Mouse (Mus musculus) c-Kit-positive CD71-positive TER-119-negative erythroid progenitor cells, embryonic 14.5 days (primary cell): ENCODE results near the gene Tsnaxip1.
A peak's percentile ranks its signal among the peaks of the same experiment; 100 is the strongest.
"Not testable (repeated sequence)": the region's sequence is repeated elsewhere in the genome, so short reads cannot be mapped to it uniquely, and the experiment has no call there.

Source experiments
- DNase-seq: peaks from one replicate; pipeline ENCODE4 v3.0.0-alpha.2; 2013; ENCODE audit warnings: low read depth

The Tsnaxip1 gene

DNA sequence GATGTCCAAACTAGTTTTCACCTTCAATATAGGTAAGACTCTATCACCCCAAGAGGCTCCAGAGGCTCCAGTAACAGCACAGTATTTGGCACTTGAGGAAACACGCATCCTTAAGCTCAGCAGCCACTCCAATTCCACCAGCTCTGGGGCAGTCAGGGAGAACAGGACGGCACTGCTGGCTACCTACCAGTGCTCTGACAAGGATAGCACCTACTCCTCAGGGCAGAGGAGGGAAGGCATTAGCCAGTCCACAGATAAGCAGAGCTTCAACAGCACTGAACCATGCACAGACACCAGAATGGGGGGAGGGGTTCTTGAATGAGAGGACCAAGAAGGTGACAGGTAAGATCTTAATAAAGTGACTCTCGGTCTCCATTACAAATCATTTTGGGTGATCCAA, 7.9 kb upstream of the Tsnaxip1 start:
- DNase-seq, result no peak

DNA sequence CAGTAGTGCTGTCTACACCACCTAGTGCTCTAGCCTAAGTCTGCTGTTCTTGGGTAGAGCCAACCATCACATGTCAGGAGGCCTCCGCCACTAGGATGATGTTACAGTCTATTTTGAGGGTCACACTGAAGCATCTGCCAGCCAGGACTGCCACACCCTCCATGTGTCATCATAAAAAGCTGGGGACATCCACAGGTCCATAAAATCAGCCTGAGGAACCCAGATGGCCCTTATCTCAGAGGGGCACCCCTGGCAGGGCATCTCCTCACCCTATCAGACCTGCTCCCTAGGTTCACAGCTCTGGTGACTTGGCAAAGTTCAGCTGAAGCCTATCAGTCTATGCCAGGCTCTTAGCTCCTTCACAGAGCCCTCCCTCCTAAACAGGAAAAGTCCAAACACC, 6.6 kb upstream of the Tsnaxip1 start:
- peak; percentile 94 for DNase-seq

DNA sequence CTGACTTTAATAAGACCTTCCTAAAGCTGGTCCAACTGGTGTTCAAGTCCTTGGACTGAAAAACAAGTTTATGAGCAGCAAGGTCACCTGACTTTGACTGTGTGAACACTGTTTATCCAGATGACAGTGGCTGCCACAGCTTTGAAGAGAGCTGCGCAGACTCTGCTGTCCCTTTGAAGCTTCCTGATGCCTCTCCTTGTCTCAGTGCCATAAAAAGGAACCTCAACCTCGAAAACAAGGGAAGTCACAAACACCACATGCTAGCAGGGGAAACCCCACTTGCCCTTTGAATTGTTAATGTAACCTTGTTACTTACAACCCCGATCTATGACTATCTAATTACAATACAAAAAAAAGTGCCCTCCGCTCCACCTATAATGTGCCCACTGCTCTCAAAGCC, 2.0 kb upstream of the Tsnaxip1 start:
- DNase-seq, result no peak

DNA sequence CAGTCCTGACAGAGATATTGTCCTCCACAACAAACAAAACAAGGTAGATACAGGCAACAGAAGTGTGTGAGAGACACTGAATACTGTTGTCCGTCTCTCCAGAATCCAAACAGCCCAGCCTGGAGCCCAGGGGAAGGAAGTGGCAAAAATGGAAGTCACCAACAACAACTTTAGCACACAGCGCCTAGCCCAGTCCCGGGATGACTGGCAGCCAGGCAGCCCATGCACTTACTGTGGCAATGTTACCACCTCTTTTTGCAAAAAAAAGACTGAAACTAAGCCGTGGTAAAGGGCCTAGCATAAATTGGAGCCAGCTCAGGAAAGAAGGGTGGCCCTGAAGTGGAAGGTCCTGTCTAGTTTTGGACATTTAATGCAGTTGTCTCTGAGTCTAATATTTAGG, 1.2 kb upstream of the Tsnaxip1 start:
- DNase-seq, result no peak

DNA sequence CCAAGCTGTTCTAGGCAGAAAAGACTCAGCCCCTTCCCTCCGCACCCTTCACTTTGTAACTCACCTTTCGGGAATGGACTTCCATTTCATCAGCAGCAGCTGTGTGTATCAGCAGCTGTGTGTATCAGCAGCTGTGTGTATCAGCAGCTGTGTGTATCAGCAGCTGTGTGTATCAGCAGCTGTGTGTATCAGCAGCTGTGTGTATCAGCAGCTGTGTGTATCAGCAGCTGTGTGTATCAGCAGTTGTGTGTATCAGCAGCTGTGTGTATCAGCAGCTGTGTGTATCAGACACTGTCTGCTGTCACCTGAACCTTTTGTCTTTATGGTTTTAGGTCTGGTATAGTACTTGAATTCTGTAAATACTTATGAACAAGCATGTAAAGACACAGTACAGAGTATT, 6.2 kb downstream of the Tsnaxip1 start:
- not testable (repeated sequence) for DNase-seq

DNA sequence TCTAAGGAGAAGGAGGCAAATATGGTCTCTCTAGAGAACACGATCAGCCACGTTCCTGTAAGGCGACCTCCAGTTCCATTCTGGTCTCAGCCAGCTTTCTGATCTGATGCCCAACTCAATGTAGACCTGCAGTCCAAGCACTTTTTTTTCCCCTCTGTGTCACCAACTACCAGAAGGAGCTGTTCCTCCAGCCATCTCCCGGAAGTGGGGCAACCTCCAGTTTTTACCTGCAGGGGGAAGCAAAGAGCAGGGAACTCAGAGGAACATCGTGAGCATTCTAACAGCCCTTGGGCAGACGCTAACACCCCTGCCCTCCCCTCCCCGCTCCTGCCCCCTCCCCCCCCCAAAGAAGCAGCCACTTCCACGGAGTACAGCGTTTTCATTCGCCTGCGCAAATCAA, 7.8 kb downstream of the Tsnaxip1 start:
- no peak for DNase-seq

DNA sequence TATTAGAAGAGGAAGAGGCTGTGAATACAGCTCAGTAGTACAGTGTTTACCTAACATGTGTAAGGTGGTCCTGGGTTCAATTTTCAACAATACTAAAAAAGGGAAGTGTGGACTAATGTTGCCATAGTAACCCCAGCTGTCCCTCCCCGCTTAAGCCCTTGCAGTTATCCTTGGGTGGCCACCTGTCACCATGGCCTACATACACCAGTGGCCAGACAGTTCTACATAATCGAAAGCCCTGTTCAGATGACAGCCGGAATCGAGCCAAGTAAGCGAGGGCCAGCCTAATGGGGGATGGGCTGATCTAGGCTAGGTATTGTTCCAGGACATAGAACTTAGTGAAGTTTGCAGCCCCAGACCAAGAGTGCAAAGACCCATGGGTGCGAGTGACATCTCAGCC, 9.5 kb downstream of the Tsnaxip1 start:
- no peak for DNase-seq

DNA sequence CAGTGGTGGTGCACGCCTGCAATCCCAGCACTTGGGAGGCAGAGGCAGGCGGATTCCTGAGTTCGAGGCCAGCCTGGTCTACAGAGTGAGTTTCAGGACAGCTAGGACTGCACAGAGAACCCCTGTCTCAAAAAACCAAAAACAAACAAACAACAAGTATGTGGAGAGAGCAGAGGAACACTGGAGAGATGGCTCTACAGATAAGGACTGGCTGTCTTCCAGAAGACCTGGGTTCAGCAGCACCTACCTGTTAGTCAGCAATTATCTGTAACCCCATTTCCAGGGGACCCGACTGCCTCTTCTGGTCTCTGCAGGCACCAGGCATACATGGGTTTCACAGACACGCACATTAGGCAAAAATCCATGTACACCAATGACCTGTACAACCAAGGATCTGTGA, 11.7 kb downstream of the Tsnaxip1 start:
- no peak for DNase-seq

DNA sequence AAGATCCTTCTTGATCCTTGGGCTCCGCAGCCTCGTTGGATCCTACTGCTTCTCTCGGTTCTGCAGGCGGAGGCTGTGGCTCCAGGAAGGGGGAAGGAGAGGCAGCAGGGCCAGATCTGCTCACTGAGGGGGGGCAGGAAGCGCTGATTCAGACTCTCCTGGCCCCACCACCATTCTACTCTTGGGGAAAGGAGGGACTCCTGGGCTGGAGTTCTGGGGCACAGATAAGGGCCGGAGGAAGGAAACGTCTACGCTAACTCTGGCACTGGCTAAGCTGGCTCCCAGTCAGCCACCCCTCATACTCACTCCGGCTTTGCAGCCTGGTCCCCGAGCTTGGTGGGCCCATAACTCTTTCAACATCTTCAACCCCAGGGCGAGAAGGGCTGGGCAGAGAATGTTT, 19.1 kb downstream of the Tsnaxip1 start:
- no peak for DNase-seq

DNA sequence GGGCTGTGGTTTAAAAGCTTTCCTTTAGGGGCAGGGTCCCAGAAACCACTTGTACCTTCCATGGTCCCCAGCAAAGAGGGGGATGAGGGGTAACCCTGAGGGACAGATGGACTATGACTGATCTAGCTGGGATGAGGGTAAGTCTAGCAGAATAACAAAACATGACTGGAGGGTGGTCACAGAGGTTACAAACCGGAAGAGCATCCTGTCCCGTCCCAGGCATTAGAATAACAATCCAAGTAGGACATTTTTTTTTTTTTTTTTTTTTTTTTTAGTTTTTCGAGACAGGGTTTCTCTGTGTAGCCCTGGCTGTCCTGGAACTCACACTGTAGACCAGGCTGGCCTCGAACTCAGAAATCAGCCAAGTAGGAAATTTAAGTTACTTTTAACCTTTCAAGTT, 22.5 kb downstream of the Tsnaxip1 start:
- DNase-seq, result no peak

DNA sequence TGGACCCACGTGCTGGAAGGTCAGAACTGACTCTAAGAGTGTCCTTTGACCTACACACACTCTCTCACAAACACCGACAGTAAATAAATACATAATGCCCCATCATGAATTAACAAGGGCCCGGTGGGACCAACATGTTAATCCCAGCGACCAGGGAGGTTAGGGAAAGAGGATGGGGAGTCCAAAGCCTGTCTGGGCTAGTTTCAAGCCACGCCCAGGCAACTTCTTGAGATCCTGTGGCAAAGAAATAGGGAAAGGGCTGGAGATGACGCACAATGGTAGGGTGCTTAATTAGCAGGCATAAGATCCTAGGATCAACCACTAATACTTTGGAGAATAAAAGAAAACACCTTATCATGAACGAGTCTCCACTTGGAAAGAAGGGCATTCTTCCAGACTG, 23.1 kb downstream of the Tsnaxip1 start:
- DNase-seq, result no peak

DNA sequence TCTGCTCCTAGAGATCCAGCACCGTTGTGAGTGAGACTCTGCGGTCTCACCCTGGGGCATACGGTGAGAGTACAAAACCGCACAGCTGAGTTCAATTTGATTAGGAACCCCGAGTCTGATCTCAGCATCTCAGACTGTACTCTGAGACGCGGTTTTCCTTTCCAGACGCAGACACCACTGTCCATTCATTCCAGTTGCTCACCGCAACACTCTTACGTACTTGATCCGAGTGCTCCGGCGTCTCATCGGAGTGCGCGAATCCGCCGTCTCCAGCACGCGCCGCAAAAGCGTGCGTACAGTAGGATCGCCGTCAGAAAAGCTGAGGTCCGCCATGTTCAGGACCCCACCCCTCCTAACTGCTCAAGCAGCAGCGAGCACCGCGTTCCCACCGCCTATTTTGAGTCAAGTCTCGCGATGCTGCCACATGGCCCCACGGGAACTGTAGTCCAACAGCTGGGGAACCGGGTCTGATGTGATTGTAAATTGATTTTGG, 24.2 kb downstream of the Tsnaxip1 start:
- DNase-seq, result peak; percentile 89

DNA sequence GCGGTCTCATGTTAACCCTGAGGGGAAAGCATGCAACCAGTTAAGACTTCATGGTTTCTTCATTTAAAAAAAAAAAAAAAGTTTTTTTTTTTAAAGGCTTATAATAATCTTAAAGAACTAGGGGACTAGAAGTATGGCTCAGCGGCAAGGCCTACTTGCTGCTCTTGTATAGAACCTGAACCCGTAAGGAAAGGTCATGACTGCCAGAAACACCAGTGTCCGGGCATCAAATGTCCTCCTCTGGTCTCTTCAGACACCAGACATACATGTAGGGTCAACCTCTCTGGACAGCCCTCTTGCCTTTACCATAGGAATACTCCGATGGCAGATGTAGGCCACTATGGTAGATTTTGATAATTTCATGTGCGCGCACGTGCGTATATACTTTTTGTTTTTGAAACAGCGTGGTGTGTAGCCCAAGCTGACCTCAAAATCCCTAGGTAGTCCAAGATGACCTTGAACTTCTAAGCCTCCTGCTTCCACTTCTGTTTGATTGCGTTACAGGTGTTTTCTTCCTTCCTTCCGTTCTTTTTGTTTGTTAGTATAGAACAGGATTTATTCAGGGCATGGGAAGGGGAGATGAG, 24.7 kb downstream of the Tsnaxip1 start:
- no peak for DNase-seq

DNA sequence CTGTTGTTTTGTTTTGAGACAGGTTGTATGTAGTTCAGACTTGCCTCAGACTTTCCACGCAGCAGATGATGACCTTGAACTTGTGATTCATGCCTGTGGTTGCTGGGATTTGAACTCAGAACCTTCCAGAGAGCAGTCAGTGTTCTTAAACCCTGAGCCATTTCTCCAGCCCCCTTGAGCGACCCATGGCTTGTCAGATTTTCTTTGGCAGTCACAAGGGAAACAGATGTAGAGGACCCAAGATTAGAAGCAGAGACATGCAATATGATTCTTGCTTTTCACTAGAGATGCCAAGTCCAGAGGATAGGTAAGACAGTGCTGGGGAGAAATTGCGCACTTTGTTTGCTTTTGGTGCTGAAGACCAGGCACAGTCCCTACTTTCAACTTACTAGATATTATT, 25.6 kb downstream of the Tsnaxip1 start, which contains the start of gene Cenpt:
Gene Cenpt, minus strand, starts transcription at position 101 of the 400 bp plus-strand sequence.
- DNase-seq, result no peak

DNA sequence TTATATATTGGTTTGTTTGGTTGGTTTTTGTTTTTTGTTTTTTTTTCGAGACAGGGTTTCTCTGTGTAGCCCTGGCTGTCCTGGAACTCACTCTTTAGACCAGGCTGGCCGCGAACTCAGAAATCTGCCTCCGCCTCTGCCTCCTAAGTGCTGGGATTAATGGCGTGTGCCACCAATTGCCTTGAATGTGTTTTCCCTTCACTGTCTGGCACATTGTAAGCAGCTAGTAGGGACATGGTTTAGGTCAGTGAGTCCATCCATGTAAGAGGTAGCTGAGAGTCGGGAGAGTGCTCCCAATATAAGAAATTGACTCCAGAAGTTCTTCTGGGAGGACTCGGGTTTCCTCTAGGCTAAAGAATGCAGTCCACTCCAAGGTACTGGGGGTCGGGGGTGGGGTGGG, 26.8 kb downstream of the Tsnaxip1 start:
- no peak for DNase-seq

DNA sequence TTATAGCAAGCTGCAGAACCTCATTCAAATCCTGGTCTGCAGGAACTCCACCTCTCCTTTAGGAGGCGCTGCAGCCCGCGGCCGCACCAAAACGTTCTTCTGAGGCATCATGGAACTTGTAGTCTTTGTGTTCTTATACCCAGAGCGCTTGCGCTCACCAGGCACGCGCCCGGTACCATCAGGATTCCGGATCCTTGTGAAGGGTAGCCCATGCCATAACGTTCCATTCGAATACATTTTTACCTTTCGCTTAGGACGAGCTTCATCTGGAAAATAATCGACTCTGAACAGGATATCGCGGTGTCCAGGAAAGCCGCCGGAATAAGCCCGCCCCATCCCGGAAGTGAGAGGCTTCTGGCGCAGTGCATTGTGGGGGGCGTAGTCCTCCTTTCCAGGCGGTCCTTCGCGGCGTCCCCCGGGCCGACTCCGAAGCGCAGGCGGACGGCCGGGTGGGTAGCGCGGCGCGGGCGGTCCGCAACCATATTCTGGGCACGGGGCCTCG, 27.2 kb downstream of the Tsnaxip1 start, which contains the start of gene Thap11:
Gene Thap11, plus strand, starts transcription at position 418 of the 502 bp plus-strand sequence.
- DNase-seq, result peak; percentile 92

DNA sequence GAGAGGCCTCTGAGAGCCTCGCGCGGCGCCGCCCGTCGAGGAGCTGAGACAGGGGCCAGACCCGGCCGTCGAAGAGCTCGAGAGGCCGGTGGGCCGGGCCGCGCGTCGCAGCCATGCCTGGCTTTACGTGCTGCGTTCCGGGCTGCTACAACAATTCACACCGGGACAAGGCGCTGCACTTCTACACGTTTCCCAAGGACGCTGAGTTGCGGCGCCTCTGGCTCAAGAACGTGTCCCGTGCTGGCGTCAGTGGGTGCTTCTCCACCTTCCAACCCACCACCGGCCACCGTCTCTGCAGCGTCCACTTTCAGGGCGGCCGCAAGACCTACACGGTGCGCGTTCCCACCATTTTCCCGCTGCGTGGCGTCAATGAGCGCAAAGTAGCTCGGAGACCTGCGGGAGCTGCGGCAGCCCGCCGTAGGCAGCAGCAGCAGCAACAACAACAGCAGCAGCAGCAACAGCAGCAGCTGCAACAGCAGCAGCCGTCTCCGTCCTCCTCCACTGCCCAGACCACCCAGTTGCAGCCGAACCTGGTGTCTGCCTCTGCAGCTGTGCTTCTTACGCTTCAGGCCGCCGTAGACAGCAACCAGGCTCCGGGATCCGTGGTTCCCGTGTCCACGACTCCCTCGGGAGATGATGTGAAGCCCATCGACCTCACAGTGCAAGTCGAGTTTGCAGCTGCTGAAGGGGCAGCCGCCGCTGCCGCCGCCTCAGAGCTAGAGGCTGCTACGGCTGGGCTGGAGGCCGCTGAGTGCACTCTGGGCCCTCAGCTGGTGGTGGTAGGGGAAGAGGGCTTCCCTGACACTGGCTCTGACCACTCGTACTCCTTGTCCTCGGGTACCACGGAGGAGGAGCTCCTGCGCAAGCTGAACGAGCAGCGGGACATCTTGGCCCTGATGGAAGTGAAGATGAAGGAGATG, 28.0 kb downstream of the Tsnaxip1 start:
- DNase-seq, result no peak

DNA sequence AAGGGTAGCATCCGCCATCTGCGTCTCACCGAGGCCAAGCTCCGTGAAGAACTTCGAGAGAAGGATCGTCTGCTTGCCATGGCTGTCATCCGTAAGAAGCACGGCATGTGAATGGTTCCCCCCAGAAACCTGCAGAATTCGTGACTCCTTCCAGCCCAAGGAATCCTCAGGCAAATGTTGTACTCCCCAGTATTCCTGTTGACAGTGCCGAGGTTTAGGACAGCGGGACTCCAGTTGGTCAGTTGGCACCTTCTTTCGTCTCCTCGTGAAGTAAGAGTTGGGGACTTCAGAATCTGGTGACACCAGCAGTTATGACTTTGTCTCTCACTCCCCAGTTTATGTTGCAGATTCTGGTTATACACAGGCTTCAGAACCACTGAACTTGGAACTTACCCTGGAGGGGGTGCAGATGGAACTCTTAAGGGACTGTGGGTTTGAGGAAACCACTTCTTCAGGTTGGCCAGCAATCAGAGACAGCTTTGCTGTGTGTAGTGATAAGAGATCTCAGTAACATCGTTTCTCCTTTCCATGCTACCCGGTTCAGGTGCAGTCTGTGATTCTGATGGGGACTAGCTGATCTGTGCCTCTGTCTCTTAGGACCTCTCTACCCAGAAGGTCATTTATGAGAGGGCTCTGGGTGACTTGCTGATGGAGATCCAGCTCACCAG, 28.8 kb downstream of the Tsnaxip1 start:
- DNase-seq, result no peak

DNA sequence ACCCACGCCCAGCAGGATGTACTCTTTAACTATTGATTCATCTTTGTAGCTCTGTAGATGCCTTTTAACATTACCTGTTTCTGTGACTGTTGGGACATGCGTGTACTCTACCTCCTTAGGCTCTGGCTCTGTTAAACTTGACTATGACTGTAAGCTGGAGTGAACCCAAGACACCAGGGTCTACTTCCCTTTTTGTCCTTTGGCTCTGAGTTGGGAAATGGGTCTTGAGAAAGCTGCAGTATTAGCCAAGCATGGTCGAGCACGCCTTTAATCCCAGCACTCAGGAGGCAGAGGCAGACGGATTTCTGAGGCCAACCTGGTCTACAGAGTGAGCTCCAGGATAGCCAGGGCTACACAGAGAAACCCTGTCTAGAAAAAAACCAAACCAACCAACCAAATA, 31.0 kb downstream of the Tsnaxip1 start:
- no peak for DNase-seq

DNA sequence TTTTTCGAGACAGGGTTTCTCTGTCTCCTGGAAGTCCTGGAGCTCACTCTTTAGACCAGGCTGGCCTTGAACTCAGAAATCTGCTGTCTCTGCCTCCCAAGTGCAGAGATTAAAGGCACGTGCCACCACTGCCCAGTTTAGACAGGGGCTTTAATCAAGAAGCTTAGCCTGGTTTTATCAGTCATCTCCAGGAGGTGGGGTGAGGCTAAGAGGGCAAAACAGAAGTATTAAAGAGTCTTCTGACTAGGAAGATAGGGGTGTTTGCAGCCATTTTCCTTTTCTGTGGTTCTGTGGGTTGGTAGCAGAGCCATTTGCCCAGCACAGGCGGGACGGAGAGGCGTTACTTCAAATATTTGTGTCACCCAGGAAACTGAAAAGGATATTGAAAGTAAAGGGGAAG, 31.8 kb downstream of the Tsnaxip1 start:
- DNase-seq, result peak; percentile 87

DNA sequence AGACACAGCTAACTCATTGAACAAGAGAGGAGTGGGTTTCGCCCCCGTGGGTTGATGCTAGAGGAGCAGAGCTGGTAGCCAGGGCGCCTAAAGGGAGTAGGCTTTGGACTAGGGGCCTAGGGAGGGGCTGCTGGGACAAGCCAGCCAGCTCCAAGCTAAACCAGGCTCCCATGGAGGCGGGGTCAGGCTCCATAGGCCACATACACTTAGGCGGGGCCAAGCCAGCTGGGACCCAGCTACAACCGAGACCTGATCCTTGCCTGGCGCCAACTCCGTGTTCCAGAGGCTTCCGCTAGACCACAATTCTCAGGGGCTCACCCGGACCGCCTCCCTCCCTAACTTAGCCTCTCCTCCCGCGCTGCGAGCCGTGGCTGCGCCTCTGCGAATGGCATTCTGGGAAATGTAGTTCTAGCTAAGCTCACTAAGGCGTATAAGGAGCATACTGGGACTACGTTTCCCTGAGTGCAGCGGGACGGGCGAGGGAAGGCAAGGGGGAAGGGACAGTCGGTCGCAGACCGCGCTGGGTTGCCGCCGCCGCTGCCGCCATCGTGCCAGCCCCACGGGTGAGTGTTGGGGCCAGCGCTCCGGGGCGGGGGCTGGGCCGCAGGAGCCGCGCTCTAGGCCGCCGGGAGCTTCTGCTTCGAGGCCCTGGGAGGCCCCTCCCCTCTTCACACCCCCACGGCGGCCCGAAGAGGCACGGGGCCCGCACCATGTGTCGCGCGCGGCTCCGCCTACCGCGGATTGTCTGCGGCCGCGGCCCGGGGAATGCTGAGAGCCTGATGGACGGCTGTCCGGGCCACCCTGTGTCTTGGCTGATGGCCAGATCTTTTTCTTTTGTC, 32.8 kb downstream of the Tsnaxip1 start, which contains the start of gene Nutf2:
Gene Nutf2, plus strand, starts transcription at position 438 of the 839 bp plus-strand sequence.
- DNase-seq, result peak; percentile 96

DNA sequence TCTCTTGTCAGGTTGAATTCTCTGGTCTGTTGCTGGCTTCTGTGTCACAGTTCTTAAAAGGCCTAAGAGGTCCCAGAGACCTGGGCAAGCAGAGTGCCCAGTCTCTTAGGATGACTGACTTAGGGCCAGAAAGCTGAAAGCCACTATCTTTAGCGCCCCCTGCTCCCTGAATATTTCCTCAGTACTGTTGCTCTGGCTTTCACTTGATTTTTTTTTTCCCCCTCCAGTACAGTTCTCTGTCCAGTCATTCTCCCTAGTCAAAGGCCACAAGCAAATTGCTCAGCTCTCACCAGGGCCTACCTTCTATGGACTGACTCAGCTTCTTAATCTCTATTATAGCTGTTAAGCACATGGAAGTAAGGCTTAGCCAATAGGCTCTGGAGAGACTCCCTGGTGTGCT, 34.4 kb downstream of the Tsnaxip1 start:
- DNase-seq, result no peak
